Mouse (Mus musculus) olfactory bulb, adult 2 months (tissue): ENCODE measurements around the gene Rps3a1.

ENCODE experiments used
- CTCF ChIP-seq: fragments of 200-500 bp; IDR thresholded peaks from 2 replicates; pipeline ENCODE4 v1.5.1; 2012; ENCODE audit warnings: low read depth, mild to moderate bottlenecking, low read length, moderate library complexity; ENCODE audit not compliant: insufficient read depth
- POLR2A ChIP-seq: fragments of 200-500 bp; IDR thresholded peaks from 2 replicates; pipeline ENCODE4 v1.6.1; 2012; ENCODE audit warnings: mild to moderate bottlenecking, low read depth, low read length, moderate library complexity; ENCODE audit not compliant: insufficient read depth

- TF ChIP-seq CTCF (no peak), POLR2A (no peak)
Measured at GRCm38 (mm10) chr3:86093907-86094306, 48.6 kb downstream of the Rps3a1 start.
